In genomic region chr9:101181962-101182701, GRCm38 (mm10) we compare ENCODE assay signal across 9 mouse cellular contexts.
A peak's percentile ranks its signal among the peaks of the same experiment; 100 is the strongest.
DNase-seq lines count a peak whose midpoint lies in the region; ATAC-seq and TF ChIP-seq lines count a peak whose summit lies in the region.
"Had no signal": no experiment of that assay in that cellular context is flagged by ENCODE, and none has a peak within 500 bp of the region (broad histone marks: within the 10 kb centered on the region; RNA-seq: fewer than 3 reads in every experiment).

No protein-coding gene starts in this region.

- no peak overlapping the region for H3K27ac ChIP-seq in forebrain, embryonic 10.5 days
- no peak overlapping the region for H3K27ac ChIP-seq in heart, embryonic 15.5 days
- H3K27ac ChIP-seq in liver, embryonic 14.5 days: no peak overlapping the region
- 0 out of 2 replicates have a peak overlapping the region, but pooled peaks have one; percentile 34 for H3K27ac ChIP-seq in neural tube, embryonic 14.5 days (ENCODE audit: low read depth, low read length)
- H3K27ac ChIP-seq: liver, embryonic 15.5 days had no signal

- peak; percentile 73 for TF ChIP-seq CTCF in liver, embryonic 14.5 days (IDR thresholded peaks at IDR 0.05; ENCODE audit: low read depth)

- H3K4me3 ChIP-seq in forebrain, embryonic 10.5 days: no peak overlapping the region
- no peak overlapping the region for H3K4me3 ChIP-seq in heart, embryonic 15.5 days
- no peak overlapping the region for H3K4me3 ChIP-seq in liver, embryonic 14.5 days (ENCODE audit: insufficient read depth in 1 of 2, low read depth in 2 of 2, low read length in 2 of 2)
- H3K4me3 ChIP-seq in neural tube, embryonic 14.5 days (ENCODE audit: low read depth, low read length): no peak overlapping the region
- H3K4me3 ChIP-seq: liver, embryonic 15.5 days had no signal

- ATAC-seq in heart, embryonic 15.5 days (replicated peaks; ENCODE audit: insufficient number of reproducible peaks, insufficient read depth, low FRiP score, low read depth): peak; percentile 60; the same call in 1 of the 2 replicates
- ATAC-seq in liver, embryonic 14.5 days (ENCODE audit: insufficient read depth): peak; percentile 56; the same call in 1 of the 2 replicates
- ATAC-seq in neural tube, embryonic 14.5 days (ENCODE audit: low read depth): peak; percentile 82

- H3K36me3 ChIP-seq in forebrain, embryonic 10.5 days (replicated peaks): peaks cover 15% of the 10 kb centered on the region
- H3K36me3 ChIP-seq in heart, embryonic 15.5 days: peaks cover 62% of the 10 kb centered on the region
- no peaks in the 10 kb centered on the region for H3K36me3 ChIP-seq in liver, embryonic 14.5 days (replicated peaks; ENCODE audit: control insufficient read depth, insufficient read depth, low read depth)
- peaks cover 9% of the 10 kb centered on the region; the same call in 1 of the 2 replicates for H3K36me3 ChIP-seq in neural tube, embryonic 14.5 days (ENCODE audit: control insufficient read depth, insufficient read depth, low read length)

- H3K27me3 ChIP-seq in forebrain, embryonic 10.5 days (ENCODE audit: poor library complexity, severe bottlenecking): no peaks in the 10 kb centered on the region
- H3K27me3 ChIP-seq in heart, embryonic 15.5 days: no peaks in the 10 kb centered on the region
- H3K27me3 ChIP-seq in liver, embryonic 14.5 days (ENCODE audit: control insufficient read depth, insufficient read depth, low read length): no peaks in the 10 kb centered on the region
- no peaks in the 10 kb centered on the region for H3K27me3 ChIP-seq in neural tube, embryonic 14.5 days (ENCODE audit: control insufficient read depth, insufficient read depth, low read length)
- H3K27me3 ChIP-seq: liver, embryonic 15.5 days had no signal

- TF ChIP-seq EP300 in liver, embryonic 14.5 days (IDR thresholded peaks at IDR 0.05; ENCODE audit: low read depth): no peak

- H3K9me3 ChIP-seq in forebrain, embryonic 10.5 days: no peaks in the 10 kb centered on the region
- H3K9me3 ChIP-seq in heart, embryonic 15.5 days (replicated peaks): no peaks in the 10 kb centered on the region
- H3K9me3 ChIP-seq in liver, embryonic 14.5 days (ENCODE audit: control insufficient read depth, low read length): no peaks in the 10 kb centered on the region
- H3K9me3 ChIP-seq in neural tube, embryonic 14.5 days (ENCODE audit: control insufficient read depth, low read length): no peaks in the 10 kb centered on the region
- H3K9me3 ChIP-seq: liver, embryonic 15.5 days had no signal

- DNase-seq in CD8-positive naive resting alpha-beta T cell, adult 2 months (ENCODE audit: low read depth in 2 of 2, low spot score in 2 of 2): peak; percentile 46 to 57
- peak; percentile 69 for DNase-seq in brain, embryonic 18.5 days (ENCODE audit: low read depth, low spot score)
- DNase-seq in forebrain, embryonic 10.5 days (ENCODE audit: extremely low spot score, low spot score): peak; percentile 66
- DNase-seq in kidney, postnatal 36 days: peak; percentile 93 to 95
- peak; percentile 45 to 56 (median 49) for DNase-seq in liver, embryonic 14.5 days (ENCODE audit: low read depth in 3 of 3, low spot score in 3 of 3)
- DNase-seq in testis, postnatal 14 days (ENCODE audit: low spot score): peak; percentile 66

- H3K4me1 ChIP-seq in forebrain, embryonic 10.5 days: 0 out of 2 replicates have a peak, but pooled peaks cover 3% of the 10 kb centered on the region
- peaks cover 10% of the 10 kb centered on the region for H3K4me1 ChIP-seq in heart, embryonic 15.5 days (replicated peaks)
- 0 out of 4 replicates have a peak, but pooled peaks cover 0 to 2% of the 10 kb centered on the region in 2 experiments for H3K4me1 ChIP-seq in liver, embryonic 14.5 days (replicated peaks; ENCODE audit: control insufficient read depth in 2 of 2, insufficient read depth in 2 of 2, low read length in 1 of 2)
- H3K4me1 ChIP-seq in neural tube, embryonic 14.5 days (ENCODE audit: control insufficient read depth, insufficient read depth, low read length): no peaks in the 10 kb centered on the region
- H3K4me1 ChIP-seq: liver, embryonic 15.5 days had no signal

- H3K9ac ChIP-seq in heart, embryonic 15.5 days: no peak overlapping the region
- H3K9ac ChIP-seq in liver, embryonic 14.5 days (replicated peaks): no peak overlapping the region
- no peak overlapping the region for H3K9ac ChIP-seq in neural tube, embryonic 14.5 days (replicated peaks; ENCODE audit: low read depth, low read length)
- H3K9ac ChIP-seq: liver, embryonic 15.5 days had no signal

- 49% methylated on average over 5 of the region's 5 CpGs for WGBS in forebrain, embryonic 10.5 days
- 34% methylated on average over 5 of the region's 5 CpGs for whole genome bisulfite sequencing in heart, embryonic 15.5 days
- 32% methylated on average over 5 of the region's 5 CpGs for WGBS in liver, embryonic 14.5 days (ENCODE audit: insufficient replicate concordance)
- WGBS in neural tube, embryonic 14.5 days: 43% methylated on average over 5 of the region's 5 CpGs

- no peak overlapping the region for H3K4me2 ChIP-seq in heart, embryonic 15.5 days
- H3K4me2 ChIP-seq in liver, embryonic 14.5 days (ENCODE audit: low read depth): no peak overlapping the region
- no peak overlapping the region for H3K4me2 ChIP-seq in neural tube, embryonic 14.5 days (ENCODE audit: low read depth, low read length)
- H3K4me2 ChIP-seq: liver, embryonic 15.5 days had no signal
